ENCODE assay signal across 16 mouse cellular contexts in the genomic region with DNA sequence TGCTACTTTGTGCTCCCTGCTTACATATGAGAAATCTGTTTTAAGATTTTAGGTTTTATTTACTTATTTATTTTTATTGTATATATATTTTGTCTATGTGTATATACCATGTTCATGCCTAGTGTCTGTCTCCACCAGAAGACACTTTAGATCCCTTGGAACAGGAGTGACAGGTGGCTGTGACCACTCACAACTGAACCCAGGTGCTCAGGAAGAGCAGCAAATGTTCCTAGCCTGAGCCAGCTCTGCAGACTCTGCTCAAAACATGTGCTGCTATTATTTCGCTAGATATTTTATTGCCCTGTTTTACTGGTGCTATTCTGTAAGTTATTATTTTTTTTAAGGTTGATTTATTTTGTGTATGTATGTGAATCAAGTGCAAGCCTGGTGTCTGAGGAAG. TPM values are rescaled to one million over a fixed set of nuclear protein-coding genes. Genes with fewer than 3 reads are reported as not detected.
DNase-seq lines count a peak whose midpoint lies in the region; TF ChIP-seq lines count a peak whose summit lies in the region.
"Had no signal": no experiment of that assay in that cellular context is flagged by ENCODE, and none has a peak within 500 bp of the region (broad histone marks: within the 10 kb centered on the region; RNA-seq: fewer than 3 reads in every experiment).

No protein-coding gene starts in this region.

- no peak overlapping the region for H3K4me3 ChIP-seq in layer of hippocampus, adult 2 months

- DNase-seq in cerebellum, adult 9-10 months, result peak; percentile 34
- DNase-seq in cerebellum, postnatal 10 days, result no peak
- DNase-seq in layer of hippocampus, adult 2 months (ENCODE audit: low spot score in 2 of 2), result no peak
- no peak for DNase-seq in layer of hippocampus, postnatal 25 days (ENCODE audit: extremely low spot score in 1 of 2, low spot score in 1 of 2)
- DNase-seq in brain, adult 2 months (ENCODE audit: low read depth, low spot score), result peak; percentile 54
- DNase-seq in heart, postnatal 10 days, result no peak
- DNase-seq: adrenal gland, adult 2 months; adrenal gland, adult 8-10 months; adrenal gland, postnatal 10 days; adrenal gland, postnatal 14 days; adrenal gland, postnatal 25 days; adrenal gland, postnatal 36 days; B cell, adult 2 months; cerebellum, adult 11 months; cerebellum, adult 11-12 months had no signal

- intact Hi-C loops in heart, postnatal 10 days (cut with DNase I), result no loop called here

- H3K27ac ChIP-seq in layer of hippocampus, adult 2 months, result peak overlapping the region; percentile 24; the same call in 1 of the 2 replicates

- no peak for TF ChIP-seq CTCF in layer of hippocampus, adult 2 months (conservative IDR thresholded peaks at IDR 0.05)

RNA-seq across cellular contexts. Expression of a gene that starts 58.0 kb away (rescaled TPM):
- total RNA-seq in layer of hippocampus, adult 2 months (2021), result under 1 TPM; 0.64 to 0.71 TPM
- under 1 TPM; 0.57 to 0.96 TPM for total RNA-seq in layer of hippocampus, postnatal 25 days (2021)
- under 1 TPM; 0.72 to 0.74 TPM for total RNA-seq in heart, postnatal 10 days (2021)
- total RNA-seq: MEL had no signal

Comparison
In these comparisons a context has a peak if more than half of its experiments do, and no peak if none do; other contexts are left out.
1. DNase-seq: peak in cerebellum, adult 9-10 months (single experiment) and brain, adult 2 months (single experiment); none in cerebellum, postnatal 10 days (0 of 2), layer of hippocampus, adult 2 months (0 of 2), layer of hippocampus, postnatal 25 days (0 of 2) and heart, postnatal 10 days (0 of 2).